Comparison of ENCODE assay signal across 8 mouse cellular contexts in the genomic region with DNA sequence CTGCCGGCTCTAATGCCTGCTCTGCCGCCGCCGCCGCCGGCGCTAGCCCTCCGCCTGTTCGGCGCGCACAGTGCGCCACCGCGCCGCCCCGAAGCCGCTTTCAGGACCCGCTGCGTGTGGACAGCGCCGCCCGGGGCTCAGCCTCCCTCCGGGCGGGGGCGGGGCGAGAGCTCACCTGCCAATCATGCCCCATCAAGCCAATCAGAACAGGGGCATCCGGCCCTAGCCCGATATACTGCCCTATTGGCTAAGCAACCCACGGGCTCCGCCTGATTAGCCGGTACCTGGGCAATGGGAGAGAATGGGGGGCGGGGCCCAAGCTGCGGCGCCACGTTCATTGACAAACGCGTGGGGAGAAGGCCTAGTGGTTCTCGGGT. TPM values are rescaled to one million over a fixed set of nuclear protein-coding genes. Genes with fewer than 3 reads are reported as not detected.
DNase-seq lines count a peak whose midpoint lies in the region; ATAC-seq lines count a peak whose summit lies in the region.

No protein-coding gene starts in this region.

- intact Hi-C loops in left cerebral cortex, postnatal 4 days (cut with DNase I) = no loop called here

- H3K27ac ChIP-seq in intestine, embryonic 15.5 days = no peak overlapping the region
- H3K27ac ChIP-seq in midbrain, embryonic 10.5 days (replicated peaks) = peak overlapping the region; percentile 88

- peaks cover 97% of the 10 kb centered on the region for H3K27me3 ChIP-seq in intestine, embryonic 15.5 days (replicated peaks)
- peaks cover 100% of the 10 kb centered on the region for H3K27me3 ChIP-seq in midbrain, embryonic 10.5 days (ENCODE audit: low read depth, poor library complexity, severe bottlenecking)

- H3K4me3 ChIP-seq in intestine, embryonic 15.5 days (replicated peaks) = peak overlapping the region; percentile 43
- peak overlapping the region; percentile 66 for H3K4me3 ChIP-seq in midbrain, embryonic 10.5 days

- H3K4me2 ChIP-seq in intestine, embryonic 15.5 days (replicated peaks) = peak overlapping the region; percentile 93

- WGBS in intestine, embryonic 15.5 days = under 1% methylated on average over 38 of the region's 38 CpGs
- under 1% methylated on average over 38 of the region's 38 CpGs for WGBS in midbrain, embryonic 10.5 days

- ATAC-seq in granulocyte monocyte progenitor cell, adult 5-6 weeks (replicated peaks; ENCODE audit: poor library complexity, severe bottlenecking) = peak; percentile 94
- peak; percentile 100 for ATAC-seq in intestine, embryonic 15.5 days

- H3K9ac ChIP-seq in intestine, embryonic 15.5 days = no peak overlapping the region

- peaks cover 21% of the 10 kb centered on the region for H3K4me1 ChIP-seq in intestine, embryonic 15.5 days (replicated peaks)
- H3K4me1 ChIP-seq in midbrain, embryonic 10.5 days = peaks cover 82% of the 10 kb centered on the region

- no peaks in the 10 kb centered on the region for H3K9me3 ChIP-seq in intestine, embryonic 15.5 days
- H3K9me3 ChIP-seq in midbrain, embryonic 10.5 days (replicated peaks) = no peaks in the 10 kb centered on the region

- peak; percentile 84 for DNase-seq in adrenal gland, adult 8-10 months
- peak; percentile 88 for DNase-seq in embryo, embryonic 11.5 days (ENCODE audit: low read depth, low spot score)
- peak; percentile 92 for DNase-seq in left cerebral cortex, postnatal 4 days
- peak; percentile 97 for DNase-seq in midbrain, embryonic 10.5 days (ENCODE audit: low spot score)
- peak; percentile 42 for DNase-seq in right cerebral cortex, postnatal 25 days
- peak; percentile 78 for DNase-seq in urinary bladder, postnatal 25 days (ENCODE audit: low spot score)

- no peaks in the 10 kb centered on the region for H3K36me3 ChIP-seq in intestine, embryonic 15.5 days
- H3K36me3 ChIP-seq in midbrain, embryonic 10.5 days = 0 out of 2 replicates have a peak, but pooled peaks cover 6% of the 10 kb centered on the region

RNA-seq across cellular contexts. Expression of a gene that starts 5.9 kb away (rescaled TPM):
- total RNA-seq in adrenal gland, adult 8-10 months (2022) = 1 to 10 TPM in 2 of 4 experiments, under 1 TPM in 2; 0.17 to 1.8 (median 0.79) TPM
- not detected in 2 replicates for total RNA-seq in granulocyte monocyte progenitor cell, adult 5-6 weeks (2014; fragmentation: Nextera tagmentation)
- total RNA-seq in granulocyte monocyte progenitor cell, adult 5-6 weeks (2017) = not detected in 2 replicates
- 0.01 TPM in 1 of 2 replicates, not detected in the other for polyA plus RNA-seq in intestine, embryonic 15.5 days (2015; fragmentation: Nextera tagmentation; extraction: Ambion mirVana)
- 1 to 10 TPM; 1.0 to 1.8 TPM for total RNA-seq in left cerebral cortex, postnatal 4 days (2021)
- polyA plus RNA-seq in midbrain, embryonic 10.5 days (2016; fragmentation: Nextera tagmentation; extraction: Ambion mirVana) = 6.3 and 9.1 TPM in 2 replicates

RNA-seq across cellular contexts. Expression of a gene that starts 51.3 kb away (rescaled TPM):
- 10 to 100 TPM; 37.4 to 78.7 (median 52.4) TPM for total RNA-seq in adrenal gland, adult 8-10 months (2022)
- 42.2 and 52.4 TPM in 2 replicates for total RNA-seq in granulocyte monocyte progenitor cell, adult 5-6 weeks (2014; fragmentation: Nextera tagmentation)
- 64.3 and 97.0 TPM in 2 replicates for total RNA-seq in granulocyte monocyte progenitor cell, adult 5-6 weeks (2017)
- polyA plus RNA-seq in intestine, embryonic 15.5 days (2015; fragmentation: Nextera tagmentation; extraction: Ambion mirVana) = 44.0 and 47.6 TPM in 2 replicates
- 10 to 100 TPM; 68.9 to 70.7 TPM for total RNA-seq in left cerebral cortex, postnatal 4 days (2021)
- 22.4 and 23.6 TPM in 2 replicates for polyA plus RNA-seq in midbrain, embryonic 10.5 days (2016; fragmentation: Nextera tagmentation; extraction: Ambion mirVana)

Comparison
In these comparisons a context has a peak if more than half of its experiments do, and no peak if none do; other contexts are left out.
1. DNase-seq: peak in every context shown above with its lines; median percentile 97 in midbrain, embryonic 10.5 days; 92 in left cerebral cortex, postnatal 4 days; 88 in embryo, embryonic 11.5 days; 84 in adrenal gland, adult 8-10 months; 78 in urinary bladder, postnatal 25 days; 42 in right cerebral cortex, postnatal 25 days.